Mouse (Mus musculus) mesoderm, embryonic 11.5 days (tissue): ENCODE measurements around the gene Wnt7a.

Source experiments
- DNase-seq: peaks from one replicate; pipeline ENCODE4 v3.0.0-alpha.2; 2012; ENCODE audit warnings: low read depth, low spot score

Gene Wnt7a

GRCm38 (mm10) chr6:91410961-91411368 is at the start of gene Wnt7a:
Wnt7a (minus strand) TSS chr6:91411363.
- DNase-seq, result peak; percentile 35

GRCm38 (mm10) chr6:91459471-91459870 is 48.3 kb upstream of the Wnt7a start:
- DNase-seq, result no peak

- DNase-seq, result peak; percentile 18
These were observed 43.4 kb upstream of the Wnt7a start for GRCm38 (mm10) chr6:91454546-91454945.

GRCm38 (mm10) chr6:91452056-91452455 is 40.9 kb upstream of the Wnt7a start:
- DNase-seq, result peak; percentile 16

- DNase-seq, result no peak
These were observed 38.5 kb upstream of the Wnt7a start for GRCm38 (mm10) chr6:91449472-91450225.

GRCm38 (mm10) chr6:91445316-91445715 is 34.2 kb upstream of the Wnt7a start:
- DNase-seq, result no peak

GRCm38 (mm10) chr6:91441145-91441662 is 30.0 kb upstream of the Wnt7a start:
- DNase-seq, result peak; percentile 11

- DNase-seq, result peak; percentile 96
These were observed 29.4 kb upstream of the Wnt7a start for GRCm38 (mm10) chr6:91440474-91441144.

GRCm38 (mm10) chr6:91424151-91424550 is 13.0 kb upstream of the Wnt7a start:
- DNase-seq, result no peak

- DNase-seq, result no peak
These were observed 10.5 kb upstream of the Wnt7a start for GRCm38 (mm10) chr6:91421629-91422028.

GRCm38 (mm10) chr6:91417291-91417845 is 6.2 kb upstream of the Wnt7a start:
- no peak for DNase-seq

GRCm38 (mm10) chr6:91416146-91416545 is 5.0 kb upstream of the Wnt7a start:
- DNase-seq, result no peak

- DNase-seq, result peak; percentile 70
These were observed 3.7 kb upstream of the Wnt7a start for GRCm38 (mm10) chr6:91414890-91415289.

GRCm38 (mm10) chr6:91411369-91411981 is 312 bp upstream of the Wnt7a start:
- DNase-seq, result peak; percentile 73

GRCm38 (mm10) chr6:91410168-91410780 is 889 bp downstream of the Wnt7a start:
- DNase-seq, result peak; percentile 9

GRCm38 (mm10) chr6:91409448-91410167 is 1.6 kb downstream of the Wnt7a start:
- DNase-seq, result peak; percentile 65

GRCm38 (mm10) chr6:91408616-91409015 is 2.5 kb downstream of the Wnt7a start:
- no peak for DNase-seq

- DNase-seq, result peak; percentile 11
These were observed 9.6 kb downstream of the Wnt7a start for GRCm38 (mm10) chr6:91401591-91401990.

- no peak for DNase-seq
These were observed 10.6 kb downstream of the Wnt7a start for GRCm38 (mm10) chr6:91400514-91400913.

- DNase-seq, result no peak
These were observed 18.5 kb downstream of the Wnt7a start for GRCm38 (mm10) chr6:91392475-91393174.
